Mouse (Mus musculus) neural tube, embryonic 10.5 days (tissue): ENCODE results near the gene Actn4.
"Not testable (repeated sequence)": the region's sequence is repeated elsewhere in the genome, so short reads cannot be mapped to it uniquely, and the experiment has no call there.

Experiments
- DNase-seq: peaks from one replicate; pipeline ENCODE4 v3.0.0-alpha.2; 2017; ENCODE audit warnings: low spot score; ENCODE audit errors: extremely low spot score

The Actn4 gene

GRCm38 (mm10) chr7:28888701-28889161 is 73.4 kb downstream of the Actn4 start:
- no peak for DNase-seq

GRCm38 (mm10) chr7:28886486-28886885 is 75.7 kb downstream of the Actn4 start:
- DNase-seq = no peak

- DNase-seq = not testable (repeated sequence)
Measured at GRCm38 (mm10) chr7:28883704-28884103, 78.4 kb downstream of the Actn4 start.

- no peak for DNase-seq
Measured at GRCm38 (mm10) chr7:28883039-28883438, 79.1 kb downstream of the Actn4 start.

- DNase-seq = no peak
Measured at GRCm38 (mm10) chr7:28881199-28881598, 80.9 kb downstream of the Actn4 start, which contains the start of gene Capn12. Gene Capn12 (plus strand): TSS chr7:28881422.

- DNase-seq = no peak
Measured at GRCm38 (mm10) chr7:28880554-28880953, 81.6 kb downstream of the Actn4 start.

GRCm38 (mm10) chr7:28879606-28880005 is 82.5 kb downstream of the Actn4 start:
- no peak for DNase-seq

- DNase-seq = no peak
Measured at GRCm38 (mm10) chr7:28877856-28878255, 84.3 kb downstream of the Actn4 start.

- no peak for DNase-seq
Measured at GRCm38 (mm10) chr7:28877155-28877554, 85.0 kb downstream of the Actn4 start.

- no peak for DNase-seq
Measured at GRCm38 (mm10) chr7:28876099-28876498, 86.0 kb downstream of the Actn4 start.

- no peak for DNase-seq
Measured at GRCm38 (mm10) chr7:28874565-28874964, 87.6 kb downstream of the Actn4 start.

GRCm38 (mm10) chr7:28870901-28871664 is 91.1 kb downstream of the Actn4 start:
- DNase-seq = no peak

GRCm38 (mm10) chr7:28867508-28868340 is 94.4 kb downstream of the Actn4 start:
- peak; percentile 75 for DNase-seq

- no peak for DNase-seq
Measured at GRCm38 (mm10) chr7:28866769-28867507, 95.2 kb downstream of the Actn4 start.

- DNase-seq = peak; percentile 74
Measured at GRCm38 (mm10) chr7:28865481-28866300, 96.4 kb downstream of the Actn4 start.

GRCm38 (mm10) chr7:28864288-28864750 is 97.8 kb downstream of the Actn4 start:
- no peak for DNase-seq

- no peak for DNase-seq
Measured at GRCm38 (mm10) chr7:28863540-28863939, 98.6 kb downstream of the Actn4 start, which contains the start of gene Lgals7. Gene Lgals7 (plus strand): TSS chr7:28863853.

- no peak for DNase-seq
Measured at GRCm38 (mm10) chr7:28862817-28863499, 99.2 kb downstream of the Actn4 start.

GRCm38 (mm10) chr7:28860898-28861297 is 101.2 kb downstream of the Actn4 start:
- DNase-seq = no peak

GRCm38 (mm10) chr7:28859953-28860352 is 102.2 kb downstream of the Actn4 start:
- DNase-seq = no peak
